Mouse (Mus musculus) embryonic facial prominence, embryonic 13.5 days (tissue): ENCODE results near the gene Spink4. TPM values are rescaled to one million over a fixed set of nuclear protein-coding genes. Genes with fewer than 3 reads are reported as not detected.

Source experiments
- ATAC-seq: fragments of 200-750 bp; cut with Nextera tagmentation; 2 replicates; pipeline ENCODE4 v1.8.0; 2017; ENCODE audit warnings: low read depth; ENCODE audit not compliant: insufficient number of reproducible peaks, insufficient read depth, low FRiP score, low TSS enrichment
- H3K27ac ChIP-seq: fragments of 300-500 bp; sonication (generic); 2 replicates; pipeline ENCODE4 v1.5.1; 2015; ENCODE audit warnings: moderate library complexity, mild to moderate bottlenecking, inconsistent platforms
- H3K27me3 ChIP-seq: fragments of 300-500 bp; sonication (generic); 2 replicates; pipeline ENCODE4 v1.6.1; 2015; ENCODE audit warnings: mild to moderate bottlenecking, inconsistent platforms
- H3K36me3 ChIP-seq: fragments of 300-500 bp; sonication (generic); 2 replicates; pipeline ENCODE4 v1.6.1; 2015; ENCODE audit warnings: mild to moderate bottlenecking, inconsistent platforms
- H3K4me1 ChIP-seq: fragments of 300-500 bp; sonication (generic); 2 replicates; pipeline ENCODE4 v1.6.1; 2015; ENCODE audit warnings: inconsistent platforms
- H3K4me2 ChIP-seq: fragments of 300-500 bp; sonication (generic); 2 replicates; pipeline ENCODE4 v1.6.1; 2015; ENCODE audit warnings: moderate library complexity, mild to moderate bottlenecking, inconsistent platforms
- H3K4me3 ChIP-seq: fragments of 300-500 bp; sonication (generic); 2 replicates; pipeline ENCODE4 v1.5.1; 2015; ENCODE audit warnings: mild to moderate bottlenecking, inconsistent platforms
- H3K9ac ChIP-seq: fragments of 300-500 bp; sonication (generic); 2 replicates; pipeline ENCODE4 v1.6.1; 2015; ENCODE audit warnings: mild to moderate bottlenecking, inconsistent platforms
- H3K9me3 ChIP-seq: fragments of 300-500 bp; sonication (generic); 2 replicates; pipeline ENCODE4 v1.6.1; 2016; ENCODE audit warnings: inconsistent platforms
- WGBS: fragments of 180-500 bp; shearing (Covaris S2); methylation state at CpG from one replicate; pipeline ENCODE4 v1.1.7; 2015; ENCODE audit warnings: mixed read lengths; 5-methylcytosine and 5-hydroxymethylcytosine counted together
- polyA plus RNA-seq: library from polyadenylated mRNA; unstranded; fragments of >200 nt; fragmentation: Nextera tagmentation; extraction: Ambion mirVana; gene quantifications from 2 replicates; pipeline ENCODE4 v1.2.1, GENCODE M21; 2015

Spink4 gene
- polyA plus RNA-seq, 1 experiment from 2014 or later = not detected

DNA sequence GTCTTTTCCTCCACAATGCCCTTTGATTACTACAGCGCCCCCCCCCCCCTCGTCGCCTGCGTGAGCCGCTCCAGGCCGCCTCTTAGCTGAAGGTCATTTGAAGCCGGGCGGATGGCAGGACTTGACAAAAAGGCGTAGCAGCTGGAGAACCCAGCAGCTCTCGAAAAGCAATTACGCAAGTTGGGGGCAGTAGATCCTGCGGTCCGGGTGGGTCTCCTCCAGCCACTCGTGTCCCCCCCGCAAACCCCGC lies 50.7 kb downstream of the Spink4 start:
- Histone ChIP-seq H3K9ac (peak overlapping the region; percentile 90), H3K36me3 (peaks cover 24% of the 10 kb centered on the region), H3K9me3 (no peaks in the 10 kb centered on the region), H3K4me3 (peak overlapping the region; percentile 98), H3K27ac (peak overlapping the region; percentile 92), H3K27me3 (no peaks in the 10 kb centered on the region), H3K4me2 (peak overlapping the region; percentile 71), H3K4me1 (peaks cover 21% of the 10 kb centered on the region)
- WGBS = under 1% methylated on average over 16 of the region's 16 CpGs
- no peak for ATAC-seq

DNA sequence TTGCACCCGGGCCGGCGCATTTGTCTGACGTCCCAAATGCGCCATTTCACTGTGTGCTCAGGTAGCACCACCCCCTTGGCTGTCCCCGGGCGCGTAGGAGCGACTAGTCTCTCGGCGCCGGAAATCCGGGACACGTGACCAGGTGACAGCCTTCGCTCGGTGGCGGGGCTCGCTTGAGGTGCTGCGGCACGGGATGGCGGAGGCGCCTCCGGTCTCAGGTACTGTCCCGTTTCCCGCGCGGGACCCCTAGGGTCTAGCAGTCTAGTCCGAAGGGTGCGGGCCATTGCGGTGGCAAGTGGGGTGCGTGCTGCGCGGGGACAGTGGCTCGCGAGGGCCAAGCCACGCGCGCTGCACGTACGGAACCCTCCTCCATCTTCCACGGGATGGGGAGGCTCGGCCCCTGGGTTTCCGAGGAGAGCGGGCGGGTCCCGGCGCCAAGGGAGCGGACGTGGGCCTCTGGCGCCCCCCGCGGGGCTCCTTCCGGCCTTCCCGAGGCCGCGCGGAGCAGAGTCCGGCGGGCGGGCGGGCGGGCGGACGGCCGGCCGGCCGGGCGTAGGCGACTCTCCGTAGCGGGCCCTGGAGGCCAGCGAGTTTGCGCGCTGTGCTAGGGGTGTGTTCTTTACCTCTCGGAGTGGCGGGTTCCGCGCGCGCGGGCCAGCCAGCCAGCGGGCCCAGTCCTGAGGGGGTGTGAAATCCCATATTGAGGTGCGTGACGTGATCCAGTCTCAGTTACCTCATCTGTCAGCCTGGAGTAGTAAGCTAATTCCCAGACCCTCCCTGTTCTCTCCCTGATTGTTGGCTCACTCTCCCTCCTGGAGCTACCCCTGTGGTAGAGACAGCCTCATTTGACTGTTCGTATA lies 51.2 kb downstream of the Spink4 start, which contains the start of gene Nfx1:
Gene Nfx1 (plus strand): TSS at position 65 of the 860 bp plus-strand sequence.
- H3K9me3 ChIP-seq = no peaks in the 10 kb centered on the region
- H3K36me3 ChIP-seq = peaks cover 23% of the 10 kb centered on the region
- WGBS = under 1% methylated on average over 70 of the region's 85 CpGs
- H3K9ac ChIP-seq = peak within 1 kb of the TSS; percentile 90
- H3K27ac ChIP-seq = peak within 1 kb of the TSS; percentile 92
- ATAC-seq = peak; percentile 91
- peak within 1 kb of the TSS; percentile 98 for H3K4me3 ChIP-seq
- H3K4me1 ChIP-seq = peaks cover 21% of the 10 kb centered on the region
- no peaks in the 10 kb centered on the region for H3K27me3 ChIP-seq
- H3K4me2 ChIP-seq = peak within 1 kb of the TSS; percentile 71

DNA sequence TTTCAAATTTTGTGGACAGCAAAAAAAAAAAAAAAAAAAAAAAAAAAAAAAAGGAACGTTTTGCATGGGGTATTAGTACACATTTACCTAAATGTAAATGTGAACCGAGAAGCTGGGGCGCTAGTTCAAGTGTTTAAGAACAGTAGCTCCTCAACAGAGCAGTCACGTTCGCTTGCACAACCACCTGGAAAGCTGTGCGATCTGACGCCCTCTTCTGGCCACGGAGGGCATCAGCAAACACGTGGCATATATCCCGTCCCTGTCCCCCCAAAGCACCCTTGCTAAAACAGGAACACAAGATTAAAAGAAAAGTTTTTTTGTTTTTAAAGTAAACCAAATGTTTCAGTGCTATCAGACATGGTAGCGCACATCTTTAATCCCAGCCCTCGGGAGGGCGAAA lies 51.9 kb downstream of the Spink4 start:
- no peaks in the 10 kb centered on the region for H3K9me3 ChIP-seq
- peaks cover 21% of the 10 kb centered on the region for H3K4me1 ChIP-seq
- peak overlapping the region; percentile 98 for H3K4me3 ChIP-seq
- peak overlapping the region; percentile 92; the same call in 1 of the 2 replicates for H3K27ac ChIP-seq
- H3K36me3 ChIP-seq = peaks cover 23% of the 10 kb centered on the region
- peak overlapping the region; percentile 71 for H3K4me2 ChIP-seq
- H3K27me3 ChIP-seq = no peaks in the 10 kb centered on the region
- peak overlapping the region; percentile 90 for H3K9ac ChIP-seq
- WGBS = 21% methylated on average over 13 of the region's 13 CpGs
- ATAC-seq = no peak

DNA sequence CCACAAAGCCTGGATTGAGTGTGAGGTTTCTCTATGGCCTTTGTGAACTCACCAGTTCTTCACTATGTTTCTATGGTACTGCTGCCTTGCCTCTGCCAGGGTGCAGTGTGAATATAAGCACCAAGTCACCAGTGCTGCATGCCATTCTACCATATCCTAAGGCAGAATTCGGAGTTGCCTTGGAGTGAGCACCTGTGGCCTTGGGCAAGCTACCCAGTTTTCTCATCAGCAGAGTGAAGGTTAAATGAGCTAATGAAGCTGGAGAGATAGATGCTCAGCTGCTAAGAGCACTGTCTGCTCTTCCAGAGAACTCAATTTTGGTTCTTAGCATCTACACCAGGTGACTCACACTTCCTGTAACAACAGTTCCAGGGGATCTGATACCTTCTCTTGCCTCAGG lies 54.2 kb downstream of the Spink4 start:
- Histone ChIP-seq H3K9ac (no peak overlapping the region), H3K4me2 (no peak overlapping the region), H3K27ac (no peak overlapping the region), H3K4me3 (no peak overlapping the region), H3K27me3 (no peaks in the 10 kb centered on the region), H3K36me3 (peaks cover 32% of the 10 kb centered on the region), H3K4me1 (peaks cover 21% of the 10 kb centered on the region), H3K9me3 (no peaks in the 10 kb centered on the region)
- 89% methylated on average over 1 of the region's 1 CpGs for WGBS
- ATAC-seq = no peak

DNA sequence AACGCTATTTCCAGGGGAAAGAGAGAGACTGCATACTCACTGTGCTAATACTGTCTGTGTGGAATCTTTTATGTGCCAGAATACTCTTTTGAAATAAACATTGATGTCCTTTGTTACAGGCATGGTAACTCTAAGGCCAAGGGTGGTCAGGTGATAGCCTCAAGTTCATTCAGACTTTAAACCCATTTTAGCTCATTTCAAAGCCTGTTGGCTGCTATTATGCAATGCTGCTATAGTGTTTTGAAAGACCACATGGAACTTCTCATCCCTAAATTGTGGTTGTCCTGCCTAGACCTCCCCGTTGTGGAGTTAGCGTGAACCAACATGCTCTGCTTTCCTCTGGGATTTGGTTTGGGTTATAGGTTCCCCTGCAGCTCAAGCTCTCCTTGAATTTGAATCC lies 55.8 kb downstream of the Spink4 start:
- Histone ChIP-seq H3K27me3 (no peaks in the 10 kb centered on the region), H3K4me2 (no peak overlapping the region), H3K27ac (no peak overlapping the region), H3K9ac (no peak overlapping the region), H3K9me3 (no peaks in the 10 kb centered on the region), H3K36me3 (peaks cover 49% of the 10 kb centered on the region), H3K4me3 (no peak overlapping the region), H3K4me1 (peaks cover 13% of the 10 kb centered on the region)
- no peak for ATAC-seq
- 81% methylated on average over 3 of the region's 3 CpGs for WGBS

DNA sequence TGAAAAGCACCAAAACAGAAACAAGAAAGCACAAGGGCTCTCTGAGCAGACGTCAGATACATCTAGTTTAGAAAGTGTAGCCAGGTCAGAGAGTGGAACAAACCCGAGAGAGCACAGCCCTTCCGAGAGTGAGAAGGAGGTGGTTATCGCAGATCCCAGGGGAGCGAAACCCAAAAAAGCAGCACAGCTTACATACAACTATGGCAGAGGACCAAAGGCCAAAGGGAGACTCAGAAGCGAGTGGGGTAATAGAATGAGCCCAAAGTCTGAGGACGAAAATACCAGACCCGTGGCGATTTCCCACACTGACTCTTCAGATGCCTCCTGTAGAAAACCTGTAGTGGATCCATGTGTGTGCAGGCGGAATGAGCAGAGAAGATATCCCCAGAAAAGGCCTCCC lies 56.8 kb downstream of the Spink4 start:
- Histone ChIP-seq H3K36me3 (peaks cover 59% of the 10 kb centered on the region), H3K4me1 (peaks cover 13% of the 10 kb centered on the region), H3K4me2 (no peak overlapping the region), H3K27me3 (no peaks in the 10 kb centered on the region), H3K27ac (no peak overlapping the region), H3K9ac (no peak overlapping the region), H3K9me3 (no peaks in the 10 kb centered on the region), H3K4me3 (no peak overlapping the region)
- WGBS = 90% methylated on average over 10 of the region's 10 CpGs
- ATAC-seq = no peak

DNA sequence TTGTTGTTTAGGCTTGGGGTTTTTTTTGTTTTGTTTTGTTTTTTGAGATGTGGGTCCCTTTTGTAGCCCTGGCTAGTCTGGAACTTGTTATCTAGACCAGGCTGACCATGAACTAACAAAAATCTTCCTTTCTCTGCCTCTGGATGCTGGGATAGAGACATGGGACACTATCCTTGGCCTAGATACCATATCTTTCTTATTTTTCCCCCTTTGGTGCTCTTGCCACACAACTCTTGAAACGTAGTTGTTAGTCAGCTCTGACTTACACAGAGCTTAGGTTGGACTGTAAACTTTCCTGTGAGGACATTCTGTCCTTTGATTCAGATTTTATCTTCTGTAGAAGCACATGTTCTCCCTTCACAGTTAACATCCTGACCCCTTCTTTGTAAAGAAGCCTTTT lies 59.6 kb downstream of the Spink4 start:
- Histone ChIP-seq H3K27me3 (no peaks in the 10 kb centered on the region), H3K27ac (no peak overlapping the region), H3K4me2 (no peak overlapping the region), H3K36me3 (peaks cover 84% of the 10 kb centered on the region), H3K4me3 (no peak overlapping the region), H3K9ac (no peak overlapping the region), H3K9me3 (no peaks in the 10 kb centered on the region), H3K4me1 (no peaks in the 10 kb centered on the region)
- 90% methylated on average over 1 of the region's 1 CpGs for WGBS
- no peak for ATAC-seq

Other genes with a start within 250 kb of the Spink4 start
- gene Aptx, start 216.9 kb upstream of the Spink4 start, polyA plus RNA-seq = 40.4 TPM in 2 replicates
- 435 and 438 TPM in 2 replicates for gene Dnaja1, start 197.9 kb upstream of the Spink4 start, polyA plus RNA-seq
- 147 TPM in 2 replicates for gene Smu1, start 162.1 kb upstream of the Spink4 start, polyA plus RNA-seq
- 39.7 and 39.9 TPM in 2 replicates for gene B4galt1, start 66.0 kb upstream of the Spink4 start, polyA plus RNA-seq
- 233 and 253 TPM in 2 replicates for gene Bag1, start 28.2 kb downstream of the Spink4 start, polyA plus RNA-seq
- gene Chmp5, start 28.4 kb downstream of the Spink4 start, polyA plus RNA-seq = 114 and 129 TPM in 2 replicates
- 101 and 107 TPM in 2 replicates for gene Nfx1, start 50.9 kb downstream of the Spink4 start, polyA plus RNA-seq
- 0.10 and 0.30 TPM in 2 replicates for gene Aqp7, start 128.1 kb downstream of the Spink4 start, polyA plus RNA-seq
- gene Aqp3, start 178.1 kb downstream of the Spink4 start, polyA plus RNA-seq = 20.0 and 27.9 TPM in 2 replicates
- 25.3 and 27.9 TPM in 2 replicates for gene Nol6, start 204.4 kb downstream of the Spink4 start, polyA plus RNA-seq
- 93.3 and 94.0 TPM in 2 replicates for gene Ube2r2, start 215.7 kb downstream of the Spink4 start, polyA plus RNA-seq